Mouse (Mus musculus) testis, adult 2 months (tissue): ENCODE results near the gene Tmem119. TPM values are rescaled to one million over a fixed set of nuclear protein-coding genes. Genes with fewer than 3 reads are reported as not detected.

Experiments
- H3K27ac ChIP-seq: fragments of 200-500 bp; 2 replicates; pipeline ENCODE4 v1.5.1; 2012; ENCODE audit warnings: low read depth, low read length; ENCODE audit not compliant: control insufficient read depth, insufficient read depth
- H3K27me3 ChIP-seq: fragments of 200-500 bp; 2 replicates; pipeline ENCODE4 v1.6.1; 2012; ENCODE audit warnings: mild to moderate bottlenecking, low read length, moderate library complexity; ENCODE audit not compliant: control insufficient read depth, insufficient read depth
- H3K36me3 ChIP-seq: fragments of 200-500 bp; 2 replicates; pipeline ENCODE4 v1.6.1; 2012; ENCODE audit warnings: mild to moderate bottlenecking, low read length; ENCODE audit not compliant: control insufficient read depth, insufficient read depth
- H3K4me1 ChIP-seq: fragments of 200-500 bp; 2 replicates; pipeline ENCODE4 v1.6.1; 2012; ENCODE audit warnings: low read length; ENCODE audit not compliant: control insufficient read depth, insufficient read depth
- H3K4me3 ChIP-seq: fragments of 200-500 bp; 2 replicates; pipeline ENCODE4 v1.5.1; 2012; ENCODE audit warnings: low read depth, mild to moderate bottlenecking, low read length, moderate library complexity, mixed read lengths; ENCODE audit not compliant: control insufficient read depth
- CTCF ChIP-seq: fragments of 200-500 bp; IDR thresholded peaks from 2 replicates; pipeline ENCODE4 v1.5.1; 2012; ENCODE audit warnings: low read depth, mild to moderate bottlenecking, inconsistent platforms, low read length, moderate library complexity; ENCODE audit not compliant: control insufficient read depth, insufficient read depth, insufficient replicate concordance
- POLR2A ChIP-seq: fragments of 200-500 bp; IDR thresholded peaks from 2 replicates; pipeline ENCODE4 v1.6.1; 2012; ENCODE audit warnings: low read depth, mild to moderate bottlenecking, inconsistent platforms, low read length, moderate library complexity; ENCODE audit not compliant: control insufficient read depth
- polyA plus RNA-seq: library from polyadenylated mRNA; depleted of rRNA; stranded (reverse); fragments of >200 nt; gene quantifications from 2 replicates; pipeline ENCODE4 v1.2.3, GENCODE M21; 2012; rRNA removed

Gene Tmem119
- polyA plus RNA-seq, 1 experiment = 0.38 TPM

DNA sequence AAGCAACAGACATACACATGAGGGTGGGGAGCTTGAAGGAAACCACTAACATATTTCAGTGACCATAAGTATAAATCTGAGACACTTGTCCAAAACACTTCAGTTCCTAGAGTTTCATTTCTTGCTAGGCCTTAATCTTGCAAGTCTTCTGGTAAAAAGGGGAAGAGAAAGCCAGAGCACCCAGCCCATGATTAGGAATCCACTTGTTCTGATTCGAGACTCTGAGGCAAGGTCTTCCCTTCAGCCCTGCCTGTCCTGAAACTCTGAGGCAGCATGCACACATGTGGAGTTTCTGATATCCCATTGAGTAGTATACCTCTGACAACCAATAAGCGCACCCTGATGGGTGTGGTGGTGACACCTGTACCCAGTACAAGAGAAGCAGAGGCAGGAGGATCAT is 38.7 kb downstream of the Tmem119 start:
- no peak overlapping the region for H3K27ac ChIP-seq
- H3K4me1 ChIP-seq = no peaks in the 10 kb centered on the region
- H3K4me3 ChIP-seq = no peak overlapping the region
- TF ChIP-seq CTCF (no peak), POLR2A (no peak)
- H3K36me3 ChIP-seq = no peaks in the 10 kb centered on the region
- no peaks in the 10 kb centered on the region for H3K27me3 ChIP-seq

GRCm38 (mm10) chr5:113755347-113756030 is 44.8 kb downstream of the Tmem119 start:
- no peaks in the 10 kb centered on the region for H3K27me3 ChIP-seq
- no peaks in the 10 kb centered on the region for H3K4me1 ChIP-seq
- H3K4me3 ChIP-seq = no peak overlapping the region
- peaks cover 1% of the 10 kb centered on the region for H3K36me3 ChIP-seq
- no peak for TF ChIP-seq POLR2A
- TF ChIP-seq CTCF = no peak
- H3K27ac ChIP-seq = no peak overlapping the region

DNA sequence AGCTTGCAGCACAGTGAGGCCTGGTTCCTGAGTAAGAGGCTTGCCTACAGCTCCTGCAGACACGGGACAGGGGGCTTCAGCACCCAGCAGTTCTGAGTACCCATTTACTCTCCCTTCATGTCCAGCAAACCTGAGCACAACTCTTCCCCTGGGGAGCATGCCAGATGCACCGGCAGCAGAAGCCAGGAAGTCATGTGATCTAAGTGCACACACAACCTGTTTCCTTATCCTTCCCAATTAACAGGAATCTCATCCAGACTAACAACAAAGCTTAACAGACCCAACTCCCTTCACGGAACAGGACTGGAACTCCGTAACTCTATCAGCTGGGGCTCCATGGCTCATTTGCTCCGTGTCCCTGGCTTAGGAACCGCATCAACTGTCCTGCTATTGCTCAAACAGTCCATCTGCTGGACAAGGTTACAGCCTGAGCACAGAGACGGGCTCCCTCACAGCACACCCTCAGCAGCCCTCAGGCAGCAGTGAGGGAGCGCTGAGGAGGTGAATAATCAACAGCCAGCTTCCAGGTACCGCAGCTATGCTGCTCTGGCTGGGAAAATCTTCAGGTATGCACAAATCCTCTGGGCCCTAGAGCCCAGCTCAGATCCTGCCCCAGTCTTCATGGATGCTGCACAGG is 48.7 kb downstream of the Tmem119 start:
- no peak for TF ChIP-seq POLR2A
- TF ChIP-seq CTCF = no peak
- Histone ChIP-seq H3K36me3 (peaks cover 7% of the 10 kb centered on the region), H3K4me3 (no peak overlapping the region), H3K27ac (no peak overlapping the region), H3K4me1 (no peaks in the 10 kb centered on the region), H3K27me3 (no peaks in the 10 kb centered on the region)

DNA sequence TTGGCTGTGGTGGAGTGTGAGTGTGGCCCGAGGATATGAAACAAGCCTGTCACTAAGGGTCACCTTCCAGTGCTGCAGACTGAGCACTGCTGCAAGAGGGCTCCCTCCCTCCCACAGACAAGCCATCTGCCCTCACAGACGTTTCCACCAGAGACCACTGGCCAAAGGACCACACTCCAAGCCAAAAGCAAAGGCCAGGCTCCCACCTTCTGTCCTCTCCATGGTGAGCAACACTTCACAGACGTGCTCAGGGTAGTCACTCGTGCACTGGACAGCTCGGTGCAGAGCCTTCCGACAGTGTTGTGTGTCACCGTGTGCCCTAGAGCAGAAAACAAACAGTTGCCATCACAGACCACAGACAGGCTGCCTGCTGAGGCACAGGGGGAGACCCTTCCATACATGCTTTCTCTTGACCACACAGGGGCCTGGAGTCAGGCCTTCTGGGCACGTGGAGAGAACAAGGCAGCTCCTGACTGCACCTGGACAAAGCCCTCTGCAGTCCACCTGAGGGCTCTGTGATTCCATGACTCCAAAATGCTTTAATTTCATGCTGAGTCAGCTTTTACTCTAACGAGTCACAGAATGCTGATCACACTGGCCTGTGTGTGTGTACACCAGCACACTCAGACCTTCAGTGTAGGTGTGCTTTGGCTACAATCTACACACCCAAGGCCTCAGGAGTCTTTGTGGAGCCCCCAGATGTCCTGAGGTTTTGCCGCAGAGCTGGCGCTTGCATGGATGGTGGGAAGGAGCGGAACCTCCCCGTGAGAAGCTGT is 51.6 kb downstream of the Tmem119 start:
- peaks cover 10% of the 10 kb centered on the region for H3K36me3 ChIP-seq
- H3K27ac ChIP-seq = no peak overlapping the region
- TF ChIP-seq POLR2A = no peak
- TF ChIP-seq CTCF = no peak
- H3K4me1 ChIP-seq = no peaks in the 10 kb centered on the region
- no peak overlapping the region for H3K4me3 ChIP-seq
- H3K27me3 ChIP-seq = no peaks in the 10 kb centered on the region

- H3K27ac ChIP-seq = no peak overlapping the region
- peaks cover 11% of the 10 kb centered on the region for H3K36me3 ChIP-seq
- H3K27me3 ChIP-seq = no peaks in the 10 kb centered on the region
- no peak overlapping the region for H3K4me3 ChIP-seq
- H3K4me1 ChIP-seq = no peaks in the 10 kb centered on the region
- TF ChIP-seq POLR2A (no peak), CTCF (peak; percentile 38; the same call in 1 of the 2 replicates)
Observed at GRCm38 (mm10) chr5:113747629-113748028, 52.7 kb downstream of the Tmem119 start.

Other genes with a start within 250 kb of the Tmem119 start
- gene Cmklr1, start 150.1 kb downstream of the Tmem119 start, polyA plus RNA-seq = 82.3 and 86.6 TPM in 2 replicates
- 11.1 and 14.8 TPM in 2 replicates for gene 1700069L16Rik, start 75.7 kb downstream of the Tmem119 start, polyA plus RNA-seq
- 5.2 and 5.3 TPM in 2 replicates for gene Ficd, start 64.7 kb downstream of the Tmem119 start, polyA plus RNA-seq
- gene Sart3, start 28.0 kb downstream of the Tmem119 start, polyA plus RNA-seq = 11.5 and 13.8 TPM in 2 replicates
- gene Iscu, start 27.8 kb downstream of the Tmem119 start, polyA plus RNA-seq = 136 and 138 TPM in 2 replicates
- 11.7 and 12.9 TPM in 2 replicates for gene Selplg, start 32.1 kb upstream of the Tmem119 start, polyA plus RNA-seq
- gene Coro1c, start 108.2 kb upstream of the Tmem119 start, polyA plus RNA-seq = 12.9 and 13.2 TPM in 2 replicates
- 4.1 and 5.0 TPM in 2 replicates for gene Ssh1, start 193.4 kb upstream of the Tmem119 start, polyA plus RNA-seq
- gene Dao, start 203.2 kb upstream of the Tmem119 start, polyA plus RNA-seq = 0.06 and 0.40 TPM in 2 replicates